Mouse (Mus musculus) olfactory bulb, adult 2 months (tissue): ENCODE results near the gene Gm32802. TPM values are rescaled to one million over a fixed set of nuclear protein-coding genes. Genes with fewer than 3 reads are reported as not detected.
"Not testable (repeated sequence)": the region's sequence is repeated elsewhere in the genome, so short reads cannot be mapped to it uniquely, and the experiment has no call there.

Experiments
- H3K27ac ChIP-seq: fragments of 200-500 bp; 2 replicates; pipeline ENCODE4 v1.5.1; 2012; ENCODE audit warnings: low read depth, low read length; ENCODE audit not compliant: insufficient read depth
- H3K4me1 ChIP-seq: fragments of 200-500 bp; 2 replicates; pipeline ENCODE4 v1.6.1; 2012; ENCODE audit warnings: low read length; ENCODE audit not compliant: control insufficient read depth, insufficient read depth
- H3K4me3 ChIP-seq: fragments of 200-500 bp; 2 replicates; pipeline ENCODE4 v1.5.1; 2012; ENCODE audit warnings: mild to moderate bottlenecking, low read depth, low read length, moderate library complexity; ENCODE audit not compliant: insufficient read depth
- CTCF ChIP-seq: fragments of 200-500 bp; IDR thresholded peaks from 2 replicates; pipeline ENCODE4 v1.5.1; 2012; ENCODE audit warnings: low read depth, mild to moderate bottlenecking, low read length, moderate library complexity; ENCODE audit not compliant: insufficient read depth
- POLR2A ChIP-seq: fragments of 200-500 bp; IDR thresholded peaks from 2 replicates; pipeline ENCODE4 v1.6.1; 2012; ENCODE audit warnings: mild to moderate bottlenecking, low read depth, low read length, moderate library complexity; ENCODE audit not compliant: insufficient read depth
- WGBS: fragments of 180-500 bp; shearing (Covaris S2); methylation state at CpG from one replicate; pipeline ENCODE4 v1.1.7; 2018; 5-methylcytosine and 5-hydroxymethylcytosine counted together
- polyA plus RNA-seq: library from polyadenylated mRNA; stranded (reverse); fragments of >200 nt; gene quantifications from 2 replicates; pipeline ENCODE4 v1.2.4, GENCODE M21; 2012; ENCODE audit warnings: low replicate concordance; ENCODE audit not compliant: missing spikeins, insufficient read depth, insufficient read length

Gene Gm32802
- not detected in 2 replicates for polyA plus RNA-seq

DNA sequence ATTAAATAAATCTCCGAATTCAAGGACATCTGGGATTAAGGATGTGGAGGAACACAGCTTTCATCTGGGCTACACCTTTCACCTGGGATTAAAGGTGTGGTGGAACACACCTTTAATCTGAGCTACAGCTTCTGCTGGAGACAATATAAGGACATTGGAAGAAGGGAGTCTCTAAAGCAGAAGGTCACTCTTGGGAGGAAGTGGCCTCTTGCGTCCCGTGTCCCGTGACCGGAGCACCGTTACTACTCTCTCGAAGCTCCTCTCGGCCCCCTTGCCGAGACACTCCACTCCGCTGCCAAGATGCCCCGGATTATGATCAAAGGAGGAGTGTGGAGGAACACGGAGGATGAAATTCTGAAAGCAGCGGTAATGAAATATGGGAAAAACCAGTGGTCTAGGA is at the start of gene Gm32802:
TSS of gene Gm32802 (plus strand) at position 301 of the 400 bp plus-strand sequence.
- not testable (repeated sequence) for H3K27ac ChIP-seq, H3K4me3 ChIP-seq, H3K4me1 ChIP-seq
- WGBS, result no CpG with 5 or more reads among the region's 13 CpGs

DNA sequence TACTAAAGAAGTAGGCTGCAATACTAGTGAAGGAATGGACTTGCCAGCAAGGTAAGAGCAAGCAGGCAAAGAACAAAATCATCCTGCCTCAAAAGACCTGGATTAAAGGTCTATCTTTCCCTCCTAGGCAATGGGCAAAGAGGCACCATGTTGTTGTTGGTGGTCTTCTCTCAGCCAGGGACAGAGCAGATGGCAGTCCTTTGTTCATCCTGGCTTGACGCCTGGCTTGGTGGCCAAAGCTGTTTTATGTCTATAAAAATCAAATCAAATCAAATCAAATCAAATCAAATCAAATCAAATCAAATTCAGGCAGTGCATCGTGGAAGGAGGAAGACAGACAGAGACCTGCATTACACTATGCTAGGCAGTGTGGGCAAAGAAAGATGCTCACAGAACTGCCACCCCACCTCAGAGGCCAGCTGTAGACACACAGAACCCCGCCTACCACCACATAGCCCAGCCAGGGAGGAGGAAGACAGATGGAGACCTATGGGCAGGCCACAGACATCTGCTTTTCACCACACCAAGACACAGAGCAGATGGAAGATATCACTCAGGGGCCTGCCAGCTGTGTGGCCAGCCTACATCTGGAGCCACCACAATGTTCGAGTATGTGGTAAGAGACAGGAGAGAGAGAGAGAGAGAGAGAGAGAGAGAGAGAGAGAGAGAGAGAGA is 42.6 kb upstream of the Gm32802 start:
- WGBS, result 88% methylated on average over 2 of the region's 4 CpGs
- not testable (repeated sequence) for H3K27ac ChIP-seq, H3K4me1 ChIP-seq, H3K4me3 ChIP-seq

DNA sequence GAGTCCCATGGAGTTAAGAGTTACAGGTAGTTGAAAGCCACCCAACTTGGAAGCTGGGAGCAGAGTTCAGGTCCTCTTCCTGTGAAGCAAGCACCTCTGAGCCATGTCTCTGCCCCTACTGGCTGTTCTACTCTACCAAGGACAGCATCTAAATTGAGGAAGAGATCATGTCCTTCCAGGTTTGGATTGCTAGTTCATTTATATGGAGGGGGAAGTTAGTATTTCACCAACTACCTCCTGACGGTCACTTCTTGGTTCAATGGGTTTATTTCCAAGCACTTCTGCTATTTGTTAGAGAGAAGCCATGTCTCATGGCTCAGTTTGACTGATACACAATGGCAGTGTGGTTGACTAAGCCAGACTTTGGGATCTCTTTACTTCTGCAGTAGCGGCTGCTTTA is 30.9 kb upstream of the Gm32802 start:
- WGBS, result 83% methylated on average over 1 of the region's 2 CpGs
- H3K4me3 ChIP-seq, H3K4me1 ChIP-seq, H3K27ac ChIP-seq: not testable (repeated sequence)

DNA sequence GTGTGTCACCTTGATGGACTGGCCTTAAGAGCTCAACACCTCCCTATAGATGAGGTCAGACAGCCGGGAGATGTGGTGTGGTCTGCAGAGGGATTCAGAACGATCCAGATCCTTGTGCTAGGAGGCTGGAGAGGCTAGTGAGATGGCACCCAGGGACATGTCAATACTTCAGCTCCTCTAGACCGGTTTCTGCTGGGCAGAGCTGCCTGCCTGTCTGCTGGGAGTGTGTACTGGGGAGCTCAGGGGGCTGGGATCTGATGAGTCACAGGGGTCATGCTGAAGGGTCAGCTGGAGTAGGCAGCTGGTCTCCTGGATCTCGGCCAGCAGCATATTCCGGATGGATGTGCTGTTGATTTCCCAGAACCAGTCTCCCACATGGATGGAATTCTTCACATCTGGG is 25.9 kb upstream of the Gm32802 start:
- WGBS, result 69% methylated on average over 3 of the region's 5 CpGs
- H3K4me1 ChIP-seq, H3K4me3 ChIP-seq, H3K27ac ChIP-seq: not testable (repeated sequence)

DNA sequence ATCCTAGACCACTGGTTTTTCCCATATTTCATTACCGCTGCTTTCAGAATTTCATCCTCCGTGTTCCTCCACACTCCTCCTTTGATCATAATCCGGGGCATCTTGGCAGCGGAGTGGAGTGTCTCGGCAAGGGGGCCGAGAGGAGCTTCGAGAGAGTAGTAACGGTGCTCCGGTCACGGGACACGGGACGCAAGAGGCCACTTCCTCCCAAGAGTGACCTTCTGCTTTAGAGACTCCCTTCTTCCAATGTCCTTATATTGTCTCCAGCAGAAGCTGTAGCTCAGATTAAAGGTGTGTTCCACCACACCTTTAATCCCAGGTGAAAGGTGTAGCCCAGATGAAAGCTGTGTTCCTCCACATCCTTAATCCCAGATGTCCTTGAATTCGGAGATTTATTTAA is 17.8 kb upstream of the Gm32802 start, which contains the start of gene Gm32717:
TSS of gene Gm32717 (minus strand) at position 101 of the 400 bp plus-strand sequence.
- H3K27ac ChIP-seq, H3K4me1 ChIP-seq, H3K4me3 ChIP-seq: not testable (repeated sequence)
- WGBS, result no CpG with 5 or more reads among the region's 13 CpGs

DNA sequence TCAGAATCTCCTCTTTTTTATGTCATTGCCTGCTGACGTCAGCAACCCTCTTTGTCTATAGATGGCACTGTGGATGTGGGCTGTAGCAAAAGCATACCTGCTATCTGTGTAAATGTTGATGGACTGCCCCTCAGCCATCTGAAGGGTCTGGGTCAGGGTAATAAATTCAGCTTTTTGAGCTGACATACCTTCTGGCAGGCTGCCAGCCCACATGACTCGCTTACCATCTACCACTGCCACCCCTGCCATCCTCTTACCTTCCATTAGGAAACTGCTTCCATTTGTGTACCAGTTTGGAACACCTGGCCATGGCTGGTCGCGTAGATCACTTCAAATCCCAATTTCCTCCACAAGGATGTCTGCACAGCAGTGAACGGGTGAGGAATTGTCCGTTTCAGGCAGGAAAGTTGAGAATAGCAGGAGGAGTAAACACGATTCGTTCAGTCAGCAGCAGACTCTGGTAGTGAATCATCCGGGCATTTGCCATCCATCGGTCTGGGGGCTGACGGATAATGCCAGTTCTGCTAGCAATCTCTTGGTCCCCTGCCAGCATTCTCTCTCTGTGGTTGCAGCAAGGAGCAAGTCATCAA is 9.4 kb upstream of the Gm32802 start:
- H3K4me1 ChIP-seq, H3K27ac ChIP-seq, H3K4me3 ChIP-seq: not testable (repeated sequence)
- WGBS, result 44% methylated on average over 11 of the region's 11 CpGs

DNA sequence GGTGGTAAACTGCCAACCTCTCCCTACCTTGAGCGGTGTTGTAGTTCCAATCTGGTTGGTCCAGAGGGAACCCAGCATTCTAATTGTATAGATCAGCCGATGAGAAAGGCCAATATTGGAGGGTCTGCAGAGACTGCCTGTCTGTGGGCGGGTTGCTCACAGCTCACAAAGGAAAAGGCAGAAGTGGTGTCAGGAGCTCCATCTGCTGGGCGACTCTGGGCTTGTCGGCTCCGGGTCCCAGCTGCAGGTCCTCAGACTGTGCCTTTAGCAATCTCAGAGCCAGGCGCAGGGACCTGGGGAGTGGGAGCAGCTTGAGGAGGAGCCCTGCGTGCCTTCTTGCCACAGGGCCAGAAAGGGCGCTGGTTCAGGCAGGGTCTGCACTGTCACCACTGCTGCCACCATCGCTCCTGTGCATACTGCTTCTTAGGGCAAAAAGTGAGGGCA is 7.6 kb upstream of the Gm32802 start:
- no peak overlapping the region for H3K4me3 ChIP-seq
- H3K27ac ChIP-seq, result no peak overlapping the region
- 34% methylated on average over 10 of the region's 10 CpGs for WGBS
- H3K4me1 ChIP-seq, result no peaks in the 10 kb centered on the region
- no peak for TF ChIP-seq POLR2A
- TF ChIP-seq CTCF, result peak; percentile 48; the same call in 1 of the 2 replicates

DNA sequence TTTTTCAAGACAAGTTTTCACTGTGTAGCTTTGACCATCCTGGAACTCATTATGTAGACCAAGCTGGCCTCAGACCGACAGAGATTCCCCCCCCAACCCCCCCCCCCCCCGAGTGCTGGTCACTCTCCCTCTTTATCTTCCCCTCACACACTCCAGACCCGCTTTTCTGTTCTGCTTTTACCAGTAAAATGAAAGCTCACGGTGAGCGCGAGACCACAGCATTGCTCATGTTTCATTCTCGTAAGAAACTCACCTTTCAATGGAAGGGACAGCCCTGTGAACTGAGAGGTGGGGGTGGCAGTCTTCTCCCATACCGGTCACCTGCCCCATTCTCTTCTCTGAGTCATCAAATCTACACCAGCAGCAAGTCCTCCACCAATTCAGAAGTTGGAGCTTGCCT is 10.3 kb downstream of the Gm32802 start:
- WGBS, result 71% methylated on average over 2 of the region's 8 CpGs
- not testable (repeated sequence) for H3K27ac ChIP-seq, H3K4me1 ChIP-seq, H3K4me3 ChIP-seq

DNA sequence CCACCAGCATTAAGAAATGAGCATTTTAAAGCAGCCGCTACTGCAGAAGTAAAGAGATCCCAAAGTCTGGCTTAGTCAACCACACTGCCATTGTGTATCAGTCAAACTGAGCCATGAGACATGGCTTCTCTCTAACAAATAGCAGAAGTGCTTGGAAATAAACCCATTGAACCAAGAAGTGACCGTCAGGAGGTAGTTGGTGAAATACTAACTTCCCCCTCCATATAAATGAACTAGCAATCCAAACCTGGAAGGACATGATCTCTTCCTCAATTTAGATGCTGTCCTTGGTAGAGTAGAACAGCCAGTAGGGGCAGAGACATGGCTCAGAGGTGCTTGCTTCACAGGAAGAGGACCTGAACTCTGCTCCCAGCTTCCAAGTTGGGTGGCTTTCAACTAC is 12.9 kb downstream of the Gm32802 start:
- WGBS, result no CpG with 5 or more reads among the region's 2 CpGs
- H3K27ac ChIP-seq, H3K4me1 ChIP-seq, H3K4me3 ChIP-seq: not testable (repeated sequence)

DNA sequence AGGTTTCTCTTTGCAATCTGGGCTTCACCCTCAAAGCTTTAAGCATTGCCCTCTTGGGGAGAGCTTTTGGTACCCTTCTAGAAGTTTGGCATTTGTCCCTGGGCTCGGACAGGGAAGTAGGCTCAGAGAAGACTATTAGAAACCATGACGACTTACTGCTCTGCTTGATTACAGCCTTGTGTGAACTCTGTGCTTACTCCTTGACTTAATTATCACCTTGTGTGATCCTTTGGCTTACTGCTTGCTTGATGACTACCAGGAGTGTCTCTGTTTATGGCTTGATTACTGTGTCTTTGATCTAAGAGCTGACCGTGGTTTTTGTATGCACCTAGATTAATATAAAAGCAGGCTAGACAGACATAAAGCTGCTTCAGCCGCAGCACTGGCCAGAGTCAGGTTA is 19.6 kb downstream of the Gm32802 start:
- not testable (repeated sequence) for H3K27ac ChIP-seq, H3K4me3 ChIP-seq, H3K4me1 ChIP-seq
- WGBS, result no CpG with 5 or more reads among the region's 4 CpGs

DNA sequence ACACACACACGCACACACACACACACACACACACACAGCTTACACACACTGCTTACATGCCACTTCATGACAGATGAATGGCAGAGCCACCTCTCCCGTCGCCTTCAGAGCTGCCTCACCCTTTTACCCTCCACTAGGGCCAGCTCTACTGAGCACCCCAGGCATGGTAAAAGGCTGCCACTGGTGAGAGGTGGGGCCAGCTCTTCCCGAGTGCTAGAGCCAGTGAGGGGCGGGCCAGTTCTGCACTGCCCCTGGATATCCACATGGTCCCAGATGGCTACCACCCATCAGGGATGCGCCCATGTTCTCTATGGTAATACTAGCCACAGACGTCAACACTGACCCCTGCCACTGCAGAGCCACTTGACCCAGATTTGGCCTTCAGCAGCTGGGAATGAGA is 24.1 kb downstream of the Gm32802 start:
- H3K4me3 ChIP-seq, H3K4me1 ChIP-seq, H3K27ac ChIP-seq: not testable (repeated sequence)
- 86% methylated on average over 7 of the region's 7 CpGs for WGBS

DNA sequence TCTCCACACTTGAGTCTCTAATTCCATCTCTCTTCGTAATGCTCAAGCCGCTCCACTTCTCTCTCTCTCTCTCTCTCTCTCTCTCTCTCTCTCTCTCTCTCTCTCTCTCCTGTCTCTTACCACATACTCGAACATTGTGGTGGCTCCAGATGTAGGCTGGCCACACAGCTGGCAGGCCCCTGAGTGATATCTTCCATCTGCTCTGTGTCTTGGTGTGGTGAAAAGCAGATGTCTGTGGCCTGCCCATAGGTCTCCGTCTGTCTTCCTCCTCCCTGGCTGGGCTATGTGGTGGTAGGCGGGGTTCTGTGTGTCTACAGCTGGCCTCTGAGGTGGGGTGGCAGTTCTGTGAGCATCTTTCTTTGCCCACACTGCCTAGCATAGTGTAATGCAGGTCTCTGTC is 24.5 kb downstream of the Gm32802 start:
- not testable (repeated sequence) for H3K4me1 ChIP-seq, H3K27ac ChIP-seq, H3K4me3 ChIP-seq
- WGBS, result 92% methylated on average over 3 of the region's 5 CpGs
